Mouse (Mus musculus) embryonic facial prominence, embryonic 14.5 days (tissue): ENCODE data around the gene Pdpr. TPM values are rescaled to one million over a fixed set of nuclear protein-coding genes. Genes with fewer than 3 reads are reported as not detected.

Experiments
- ATAC-seq: fragments of 200-750 bp; cut with Nextera tagmentation; 2 replicates; pipeline ENCODE4 v1.8.0; 2017; ENCODE audit warnings: low read depth, moderate number of reproducible peaks, moderate TSS enrichment
- DNase-seq: peaks from one replicate; pipeline ENCODE4 v3.0.0-alpha.2; 2015; ENCODE audit warnings: low spot score
- H3K27ac ChIP-seq: fragments of 300-500 bp; sonication (generic); replicated peaks from 2 replicates; pipeline ENCODE4 v1.5.1; 2014; ENCODE audit warnings: low read depth, mild to moderate bottlenecking, low read length, moderate library complexity
- H3K27me3 ChIP-seq: fragments of 300-500 bp; sonication (generic); replicated peaks from 2 replicates; pipeline ENCODE4 v1.6.1; 2014; ENCODE audit warnings: low read length; ENCODE audit not compliant: control insufficient read depth, insufficient read depth
- H3K36me3 ChIP-seq: fragments of 300-500 bp; sonication (generic); 2 replicates; pipeline ENCODE4 v1.6.1; 2014; ENCODE audit warnings: low read length, mixed read lengths; ENCODE audit not compliant: control insufficient read depth, insufficient read depth
- H3K4me1 ChIP-seq: fragments of 300-500 bp; sonication (generic); 2 replicates; pipeline ENCODE4 v1.6.1; 2014; ENCODE audit warnings: antibody characterized with exemption, low read length; ENCODE audit not compliant: control insufficient read depth, insufficient read depth
- H3K4me2 ChIP-seq: fragments of 300-500 bp; sonication (generic); 2 replicates; pipeline ENCODE4 v1.6.1; 2014; ENCODE audit warnings: low read depth, mild to moderate bottlenecking, low read length, moderate library complexity, mixed read lengths
- H3K4me3 ChIP-seq: fragments of 300-500 bp; sonication (generic); 2 replicates; pipeline ENCODE4 v1.5.1; 2014; ENCODE audit warnings: low read depth, mild to moderate bottlenecking, low read length
- H3K9ac ChIP-seq: fragments of 300-500 bp; sonication (generic); 2 replicates; pipeline ENCODE4 v1.6.1; 2014; ENCODE audit warnings: low read depth, mild to moderate bottlenecking, low read length, moderate library complexity, mixed read lengths
- H3K9me3 ChIP-seq: fragments of 300-500 bp; sonication (generic); 2 replicates; pipeline ENCODE4 v1.6.1; 2016; ENCODE audit warnings: low read length; ENCODE audit not compliant: control insufficient read depth
- WGBS: fragments of 180-500 bp; shearing (Covaris S2); extraction: QIAGEN DNeasy Blood & Tissue Kit; methylation state at CpG from one replicate; pipeline ENCODE4 v1.1.7; 2014; 5-methylcytosine and 5-hydroxymethylcytosine counted together
- polyA plus RNA-seq: library from polyadenylated mRNA; unstranded; fragments of >200 nt; fragmentation: Nextera tagmentation; extraction: Ambion mirVana; gene quantifications from 2 replicates; pipeline ENCODE4 v1.2.1, GENCODE M21; 2014

Gene Pdpr
- polyA plus RNA-seq: 7.0 and 7.4 TPM in 2 replicates

- Histone ChIP-seq H3K27ac (no peak within 1 kb of the TSS; the same call in 1 of the 2 replicates), H3K4me3 (peak within 1 kb of the TSS; percentile 63), H3K36me3 (no peaks in the 10 kb centered on the region), H3K9me3 (no peaks in the 10 kb centered on the region), H3K9ac (peak within 1 kb of the TSS; percentile 71), H3K4me1 (peaks cover 6% of the 10 kb centered on the region; the same call in 1 of the 2 replicates), H3K4me2 (peak within 1 kb of the TSS; percentile 86), H3K27me3 (no peaks in the 10 kb centered on the region)
- DNase-seq (peak; percentile 89), ATAC-seq (peak; percentile 95)
- WGBS: 8% methylated on average over 36 of the region's 72 CpGs
Observed at GRCm38 (mm10) chr8:111093865-111094718, at the start of gene Pdpr. Gene Pdpr (plus strand): TSS chr8:111094630.

GRCm38 (mm10) chr8:111048694-111049093 lies 45.7 kb upstream of the Pdpr start:
- Histone ChIP-seq H3K27me3 (no peaks in the 10 kb centered on the region), H3K27ac (no peak overlapping the region), H3K4me1 (no peaks in the 10 kb centered on the region), H3K9me3 (no peaks in the 10 kb centered on the region), H3K4me2 (no peak overlapping the region), H3K36me3 (peaks cover 100% of the 10 kb centered on the region), H3K9ac (no peak overlapping the region), H3K4me3 (no peak overlapping the region)
- DNase-seq: no peak
- 94% methylated on average over 2 of the region's 2 CpGs for WGBS
- no peak for ATAC-seq

- no peak overlapping the region for H3K27ac ChIP-seq
- H3K9ac ChIP-seq: no peak overlapping the region
- WGBS: 98% methylated on average over 7 of the region's 7 CpGs
- peaks cover 100% of the 10 kb centered on the region for H3K36me3 ChIP-seq
- no peaks in the 10 kb centered on the region for H3K27me3 ChIP-seq
- no peak overlapping the region for H3K4me3 ChIP-seq
- DNase-seq (no peak), ATAC-seq (no peak)
- H3K4me1 ChIP-seq: no peaks in the 10 kb centered on the region
- H3K9me3 ChIP-seq: no peaks in the 10 kb centered on the region
- no peak overlapping the region for H3K4me2 ChIP-seq
Observed at GRCm38 (mm10) chr8:111049106-111049505, 45.3 kb upstream of the Pdpr start.

- ATAC-seq: no peak
- WGBS: 91% methylated on average over 12 of the region's 12 CpGs
- Histone ChIP-seq H3K9me3 (no peaks in the 10 kb centered on the region), H3K4me1 (peaks cover 8% of the 10 kb centered on the region), H3K27ac (no peak overlapping the region), H3K4me2 (no peak overlapping the region), H3K27me3 (no peaks in the 10 kb centered on the region), H3K9ac (no peak overlapping the region), H3K4me3 (no peak overlapping the region), H3K36me3 (peaks cover 69% of the 10 kb centered on the region)
- no peak for DNase-seq
Observed at GRCm38 (mm10) chr8:111053827-111054518, 40.5 kb upstream of the Pdpr start.

- DNase-seq: no peak
- no peak overlapping the region for H3K4me2 ChIP-seq
- H3K4me1 ChIP-seq: peaks cover 8% of the 10 kb centered on the region
- no peak overlapping the region for H3K4me3 ChIP-seq
- no peak for ATAC-seq
- H3K36me3 ChIP-seq: peaks cover 58% of the 10 kb centered on the region
- H3K9me3 ChIP-seq: no peaks in the 10 kb centered on the region
- H3K27me3 ChIP-seq: no peaks in the 10 kb centered on the region
- H3K27ac ChIP-seq: no peak overlapping the region
- WGBS: 90% methylated on average over 17 of the region's 17 CpGs
- no peak overlapping the region for H3K9ac ChIP-seq
Observed at GRCm38 (mm10) chr8:111055031-111055634, 39.3 kb upstream of the Pdpr start.

GRCm38 (mm10) chr8:111055661-111056060 lies 38.8 kb upstream of the Pdpr start:
- no peak for DNase-seq
- Histone ChIP-seq H3K27me3 (no peaks in the 10 kb centered on the region), H3K4me3 (peak overlapping the region; percentile 92; the same call in 1 of the 2 replicates), H3K36me3 (peaks cover 52% of the 10 kb centered on the region), H3K4me1 (peaks cover 8% of the 10 kb centered on the region), H3K27ac (no peak overlapping the region), H3K9ac (no peak overlapping the region), H3K4me2 (no peak overlapping the region), H3K9me3 (no peaks in the 10 kb centered on the region)
- WGBS: 69% methylated on average over 2 of the region's 2 CpGs
- peak; percentile 2; the same call in 1 of the 2 replicates for ATAC-seq

GRCm38 (mm10) chr8:111056158-111056663 lies 38.2 kb upstream of the Pdpr start, which contains the start of gene Exosc6:
Gene Exosc6 (plus strand): TSS chr8:111056339.
- WGBS: under 1% methylated on average over 33 of the region's 68 CpGs
- H3K27ac ChIP-seq: peak within 1 kb of the TSS; percentile 81
- no peaks in the 10 kb centered on the region for H3K9me3 ChIP-seq
- ATAC-seq: peak; percentile 96
- DNase-seq: peak; percentile 97
- H3K4me1 ChIP-seq: peaks cover 11% of the 10 kb centered on the region
- H3K4me2 ChIP-seq: peak within 1 kb of the TSS; percentile 94
- H3K4me3 ChIP-seq: peak within 1 kb of the TSS; percentile 92
- peak within 1 kb of the TSS; percentile 88 for H3K9ac ChIP-seq
- peaks cover 47% of the 10 kb centered on the region for H3K36me3 ChIP-seq
- H3K27me3 ChIP-seq: no peaks in the 10 kb centered on the region

GRCm38 (mm10) chr8:111056691-111057293 lies 37.6 kb upstream of the Pdpr start:
- Histone ChIP-seq H3K9me3 (no peaks in the 10 kb centered on the region), H3K4me1 (peaks cover 13% of the 10 kb centered on the region), H3K36me3 (peaks cover 41% of the 10 kb centered on the region), H3K27me3 (no peaks in the 10 kb centered on the region), H3K27ac (peak overlapping the region; percentile 81), H3K9ac (peak overlapping the region; percentile 88), H3K4me3 (peak overlapping the region; percentile 92), H3K4me2 (peak overlapping the region; percentile 94)
- ATAC-seq (peak; percentile 65), DNase-seq (peak; percentile 20)
- under 1% methylated on average over 24 of the region's 63 CpGs for WGBS
